Mouse (Mus musculus) CD4-positive, CD25-positive, alpha-beta regulatory T cell (primary cell): Measurements from ENCODE around the gene A330070K13Rik. TPM values are rescaled to one million over a fixed set of nuclear protein-coding genes. Genes with fewer than 3 reads are reported as not detected.

Experiments
- polyA plus RNA-seq: library from polyadenylated mRNA; unstranded; fragments of 100-300 nt; shearing (Covaris generic); gene quantifications from one replicate; pipeline ENCODE4 v1.2.1, GENCODE M21; 2017

The A330070K13Rik gene
- polyA plus RNA-seq = not detected

GRCm38 (mm10) chr5:130384222-130384912 is at the start of gene A330070K13Rik:
A330070K13Rik (minus strand) TSS chr5:130384631.

GRCm38 (mm10) chr5:130369237-130369636 is 15.2 kb downstream of the A330070K13Rik start, which contains the start of gene Caln1:
Caln1 (plus strand) TSS chr5:130369455.

Other genes with a start within 250 kb of the A330070K13Rik start
- gene Kctd7, start 239.8 kb downstream of the A330070K13Rik start, polyA plus RNA-seq = 6.5 TPM
- gene Rabgef1, start 212.8 kb downstream of the A330070K13Rik start, polyA plus RNA-seq = 32.4 TPM
- gene Tmem248, start 167.6 kb downstream of the A330070K13Rik start, polyA plus RNA-seq = 56.9 TPM
- gene Sbds, start 129.1 kb downstream of the A330070K13Rik start, polyA plus RNA-seq = 77.2 TPM
- gene Tyw1, start 129.0 kb downstream of the A330070K13Rik start, polyA plus RNA-seq = 38.3 TPM
- gene Caln1, start 15.2 kb downstream of the A330070K13Rik start, polyA plus RNA-seq = not detected